Mouse (Mus musculus) kidney, embryonic 14.5 days (tissue): ENCODE results near the gene Ndufa13. TPM values are rescaled to one million over a fixed set of nuclear protein-coding genes. Genes with fewer than 3 reads are reported as not detected.

Experiments
- ATAC-seq: fragments of 200-750 bp; cut with Nextera tagmentation; 2 replicates; pipeline ENCODE4 v1.8.0; 2017; ENCODE audit warnings: moderate number of reproducible peaks, mild to moderate bottlenecking, moderate TSS enrichment, moderate library complexity; ENCODE audit not compliant: low FRiP score, low TSS enrichment
- H3K27ac ChIP-seq: fragments of 300-500 bp; sonication (generic); 2 replicates; pipeline ENCODE4 v1.5.1; 2014; ENCODE audit warnings: low read depth, mild to moderate bottlenecking, low read length, moderate library complexity, mixed read lengths
- H3K27me3 ChIP-seq: fragments of 300-500 bp; sonication (generic); 2 replicates; pipeline ENCODE4 v1.6.1; 2014; ENCODE audit warnings: mild to moderate bottlenecking, low read length; ENCODE audit not compliant: control insufficient read depth, insufficient read depth
- H3K36me3 ChIP-seq: fragments of 300-500 bp; sonication (generic); 2 replicates; pipeline ENCODE4 v1.6.1; 2014; ENCODE audit warnings: low read length, mixed read lengths; ENCODE audit not compliant: control insufficient read depth, insufficient read depth
- H3K4me1 ChIP-seq: fragments of 300-500 bp; sonication (generic); 2 replicates; pipeline ENCODE4 v1.6.1; 2014; ENCODE audit warnings: low read length, mixed read lengths; ENCODE audit not compliant: control insufficient read depth, insufficient read depth
- H3K4me2 ChIP-seq: fragments of 300-500 bp; sonication (generic); replicated peaks from 2 replicates; pipeline ENCODE4 v1.6.1; 2014; ENCODE audit warnings: low read depth, mild to moderate bottlenecking, low read length
- H3K4me3 ChIP-seq: fragments of 300-500 bp; sonication (generic); 2 replicates; pipeline ENCODE4 v1.5.1; 2014; ENCODE audit warnings: mild to moderate bottlenecking, low read length
- H3K9ac ChIP-seq: fragments of 300-500 bp; sonication (generic); 2 replicates; pipeline ENCODE4 v1.6.1; 2014; ENCODE audit warnings: low read depth, mild to moderate bottlenecking, low read length, moderate library complexity
- H3K9me3 ChIP-seq: fragments of 300-500 bp; sonication (generic); 2 replicates; pipeline ENCODE4 v1.6.1; 2016; ENCODE audit warnings: low read length; ENCODE audit not compliant: control insufficient read depth
- WGBS: fragments of 180-500 bp; shearing (Covaris S2); extraction: QIAGEN DNeasy Blood & Tissue Kit; methylation state at CpG from one replicate; pipeline ENCODE4 v1.1.7; 2014; 5-methylcytosine and 5-hydroxymethylcytosine counted together
- polyA plus RNA-seq: library from polyadenylated mRNA; unstranded; fragments of >200 nt; fragmentation: Nextera tagmentation; extraction: Ambion mirVana; gene quantifications from 2 replicates; pipeline ENCODE4 v1.2.1, GENCODE M21; 2014

Gene Ndufa13
- polyA plus RNA-seq, 1 experiment from 2014 or later: 192 TPM

- Histone ChIP-seq H3K9ac (no peak overlapping the region), H3K27ac (no peak overlapping the region), H3K4me1 (peaks cover 4% of the 10 kb centered on the region; the same call in 1 of the 2 replicates), H3K27me3 (no peaks in the 10 kb centered on the region), H3K36me3 (peaks cover 74% of the 10 kb centered on the region), H3K4me3 (no peak overlapping the region), H3K9me3 (no peaks in the 10 kb centered on the region), H3K4me2 (no peak overlapping the region)
- ATAC-seq: no peak
- WGBS: 65% methylated on average over 5 of the region's 5 CpGs
Measured at GRCm38 (mm10) chr8:69915748-69916147, 13.4 kb upstream of the Ndufa13 start.

- H3K9ac ChIP-seq: no peak overlapping the region
- 95% methylated on average over 4 of the region's 4 CpGs for WGBS
- no peaks in the 10 kb centered on the region for H3K9me3 ChIP-seq
- H3K4me2 ChIP-seq: no peak overlapping the region
- no peak overlapping the region for H3K4me3 ChIP-seq
- H3K36me3 ChIP-seq: peaks cover 86% of the 10 kb centered on the region
- no peaks in the 10 kb centered on the region for H3K27me3 ChIP-seq
- H3K4me1 ChIP-seq: no peaks in the 10 kb centered on the region
- ATAC-seq: no peak
- no peak overlapping the region for H3K27ac ChIP-seq
Measured at GRCm38 (mm10) chr8:69914526-69914925, 12.2 kb upstream of the Ndufa13 start.

GRCm38 (mm10) chr8:69912478-69913074 is 10.2 kb upstream of the Ndufa13 start:
- H3K9ac ChIP-seq: no peak overlapping the region
- no peak overlapping the region for H3K4me2 ChIP-seq
- no peaks in the 10 kb centered on the region for H3K9me3 ChIP-seq
- 85% methylated on average over 12 of the region's 12 CpGs for WGBS
- H3K4me1 ChIP-seq: no peaks in the 10 kb centered on the region
- H3K4me3 ChIP-seq: no peak overlapping the region
- no peak overlapping the region for H3K27ac ChIP-seq
- no peak for ATAC-seq
- peaks cover 95% of the 10 kb centered on the region for H3K36me3 ChIP-seq
- H3K27me3 ChIP-seq: no peaks in the 10 kb centered on the region

GRCm38 (mm10) chr8:69911917-69912316 is 9.6 kb upstream of the Ndufa13 start:
- H3K9ac ChIP-seq: no peak overlapping the region
- H3K27ac ChIP-seq: no peak overlapping the region
- no peaks in the 10 kb centered on the region for H3K27me3 ChIP-seq
- no peak overlapping the region for H3K4me3 ChIP-seq
- H3K36me3 ChIP-seq: peaks cover 88% of the 10 kb centered on the region
- no peaks in the 10 kb centered on the region for H3K4me1 ChIP-seq
- ATAC-seq: no peak
- WGBS: 91% methylated on average over 13 of the region's 13 CpGs
- no peaks in the 10 kb centered on the region for H3K9me3 ChIP-seq
- H3K4me2 ChIP-seq: no peak overlapping the region

- no peaks in the 10 kb centered on the region for H3K27me3 ChIP-seq
Measured at GRCm38 (mm10) chr8:69907106-69907505, 4.7 kb upstream of the Ndufa13 start.

GRCm38 (mm10) chr8:69906260-69906659 is 3.9 kb upstream of the Ndufa13 start:
- no peak overlapping the region for H3K27ac ChIP-seq
- H3K4me3 ChIP-seq: no peak overlapping the region
- H3K9ac ChIP-seq: no peak overlapping the region
- H3K4me2 ChIP-seq: no peak overlapping the region
- no peaks in the 10 kb centered on the region for H3K9me3 ChIP-seq
- peaks cover 32% of the 10 kb centered on the region for H3K36me3 ChIP-seq
- 85% methylated on average over 2 of the region's 2 CpGs for WGBS
- no peak for ATAC-seq
- H3K27me3 ChIP-seq: no peaks in the 10 kb centered on the region
- H3K4me1 ChIP-seq: peaks cover 9% of the 10 kb centered on the region; the same call in 1 of the 2 replicates

More at GRCm38 (mm10) chr8:69907106-69907505, 4.7 kb upstream of the Ndufa13 start:
- Histone ChIP-seq H3K9me3 (no peaks in the 10 kb centered on the region), H3K9ac (no peak overlapping the region), H3K27ac (no peak overlapping the region), H3K36me3 (peaks cover 41% of the 10 kb centered on the region), H3K4me3 (no peak overlapping the region), H3K4me1 (peaks cover 5% of the 10 kb centered on the region; the same call in 1 of the 2 replicates), H3K4me2 (no peak overlapping the region)
- 83% methylated on average over 2 of the region's 2 CpGs for WGBS
- no peak for ATAC-seq

- H3K9ac ChIP-seq: no peak overlapping the region
- peaks cover 18% of the 10 kb centered on the region; the same call in 1 of the 2 replicates for H3K4me1 ChIP-seq
- H3K4me3 ChIP-seq: peak overlapping the region; percentile 69; the same call in 1 of the 2 replicates
- H3K27me3 ChIP-seq: no peaks in the 10 kb centered on the region
- H3K9me3 ChIP-seq: no peaks in the 10 kb centered on the region
- WGBS: 83% methylated on average over 8 of the region's 8 CpGs
- H3K36me3 ChIP-seq: peaks cover 11% of the 10 kb centered on the region
- no peak overlapping the region for H3K27ac ChIP-seq
- peak overlapping the region; percentile 93; the same call in 1 of the 2 replicates for H3K4me2 ChIP-seq
- ATAC-seq: no peak
Measured at GRCm38 (mm10) chr8:69904096-69904495, 1.7 kb upstream of the Ndufa13 start.

- Histone ChIP-seq H3K36me3 (peaks cover 7% of the 10 kb centered on the region; the same call in 1 of the 2 replicates), H3K9ac (peak overlapping the region; percentile 80), H3K4me3 (peak overlapping the region; percentile 69), H3K27me3 (no peaks in the 10 kb centered on the region), H3K4me1 (peaks cover 18% of the 10 kb centered on the region; the same call in 1 of the 2 replicates), H3K4me2 (peak overlapping the region; percentile 93), H3K9me3 (no peaks in the 10 kb centered on the region), H3K27ac (peak overlapping the region; percentile 93)
- peak; percentile 87 for ATAC-seq
- WGBS: under 1% methylated on average over 45 of the region's 45 CpGs
Measured at GRCm38 (mm10) chr8:69903063-69903542, 745 bp upstream of the Ndufa13 start.

GRCm38 (mm10) chr8:69901484-69902162 is 735 bp downstream of the Ndufa13 start:
- H3K27ac ChIP-seq: peak overlapping the region; percentile 93
- H3K9me3 ChIP-seq: no peaks in the 10 kb centered on the region
- 1% methylated on average over 41 of the region's 41 CpGs for WGBS
- peak overlapping the region; percentile 69 for H3K4me3 ChIP-seq
- peak; percentile 82 for ATAC-seq
- H3K36me3 ChIP-seq: peaks cover 6% of the 10 kb centered on the region; the same call in 1 of the 2 replicates
- peak overlapping the region; percentile 80 for H3K9ac ChIP-seq
- peaks cover 18% of the 10 kb centered on the region; the same call in 1 of the 2 replicates for H3K4me1 ChIP-seq
- H3K27me3 ChIP-seq: no peaks in the 10 kb centered on the region
- H3K4me2 ChIP-seq: peak overlapping the region; percentile 93
